Mouse (Mus musculus) MEL (cell line): ENCODE data around the gene Evx1. TPM values are rescaled to one million over a fixed set of nuclear protein-coding genes. Genes with fewer than 3 reads are reported as not detected.

Experiments
- DNase-seq: peaks from one replicate; pipeline ENCODE4 v3.0.0; 2011; ENCODE audit warnings: low read depth, low spot score
- H3K27ac ChIP-seq: 2 replicates; pipeline ENCODE4 v1.5.1; 2012; ENCODE audit warnings: low read depth, mild to moderate bottlenecking, control low read depth, low read length, moderate library complexity; ENCODE audit not compliant: control insufficient read depth
- H3K27me3 ChIP-seq, 2 experiments: fragments of 150-350 bp in 1 of 2; sonication (generic) in 1 of 2; 2 replicates each; pipeline ENCODE4 v1.6.1; 2012; ENCODE audit warnings: low read length in 2 of 2, mild to moderate bottlenecking in 2 of 2, improper control_type of control experiment in 1 of 2, moderate library complexity in 1 of 2; ENCODE audit not compliant: insufficient read depth in 2 of 2, control insufficient read depth in 1 of 2
- H3K36me3 ChIP-seq, 2 experiments: 2 replicates each; pipeline ENCODE4 v1.6.1; 2012 to 2014; ENCODE audit warnings: low read length in 2 of 2, improper control_type of control experiment in 1 of 2, inconsistent platforms in 1 of 2, mild to moderate bottlenecking in 1 of 2; ENCODE audit not compliant: insufficient read depth in 2 of 2, control insufficient read depth in 1 of 2
- H3K4me1 ChIP-seq, 2 experiments: fragments of 150-350 bp in 1 of 2; sonication (generic) in 1 of 2; 2 replicates each; pipeline ENCODE4 v1.6.1; 2012; ENCODE audit warnings: low read length in 2 of 2, improper control_type of control experiment in 1 of 2, mild to moderate bottlenecking in 1 of 2; ENCODE audit not compliant: insufficient read depth in 2 of 2, control insufficient read depth in 1 of 2
- H3K4me3 ChIP-seq, 2 experiments: fragments of 150-350 bp in 1 of 2; sonication (generic) in 1 of 2; 2 replicates each; pipeline ENCODE4 v1.5.1; 2012; ENCODE audit warnings: low read depth in 2 of 2, low read length in 2 of 2, mild to moderate bottlenecking in 2 of 2, moderate library complexity in 2 of 2, control low read depth in 1 of 2, improper control_type of control experiment in 1 of 2; ENCODE audit not compliant: control insufficient read depth in 1 of 2, insufficient read depth in 1 of 2
- H3K79me2 ChIP-seq: 2 replicates; pipeline ENCODE4 v1.6.1; 2012; ENCODE audit warnings: mild to moderate bottlenecking, low read length, moderate library complexity; ENCODE audit not compliant: control insufficient read depth, poor library complexity, insufficient read depth
- H3K9ac ChIP-seq: 2 replicates; pipeline ENCODE4 v1.6.1; 2012; ENCODE audit warnings: low read depth, mild to moderate bottlenecking, control low read depth, low read length, moderate library complexity; ENCODE audit not compliant: control insufficient read depth, poor library complexity, severe bottlenecking
- H3K9me3 ChIP-seq: fragments of 150-350 bp; sonication (generic); replicated peaks from 2 replicates; pipeline ENCODE4 v1.6.1; 2012; ENCODE audit warnings: mild to moderate bottlenecking, low read length, improper control_type of control experiment, moderate library complexity; ENCODE audit not compliant: insufficient read depth
- ELF1 ChIP-seq: IDR thresholded peaks from 2 replicates; pipeline ENCODE4 v1.6.1; 2014; ENCODE audit warnings: low read depth, mild to moderate bottlenecking, inconsistent platforms, low read length, improper control_type of control experiment, moderate library complexity
- EP300 ChIP-seq, 2 experiments: IDR thresholded peaks; 2 replicates each; pipeline ENCODE4 v1.6.1; 2011; ENCODE audit warnings: improper control_type of control experiment in 2 of 2, low read length in 2 of 2, low read depth in 1 of 2, mild to moderate bottlenecking in 1 of 2
- GABPA ChIP-seq: IDR thresholded peaks from 2 replicates; pipeline ENCODE4 v1.6.1; 2012; ENCODE audit warnings: low read depth, mild to moderate bottlenecking, inconsistent platforms, low read length, improper control_type of control experiment, moderate library complexity
- GATA1 ChIP-seq: IDR thresholded peaks from 2 replicates; pipeline ENCODE4 v1.6.1; 2011; ENCODE audit warnings: low read depth, low read length, improper control_type of control experiment
- MAX ChIP-seq: IDR thresholded peaks from 2 replicates; pipeline ENCODE4 v1.6.1; 2011; ENCODE audit warnings: low read length, improper control_type of control experiment
- MYC ChIP-seq: IDR thresholded peaks from 2 replicates; pipeline ENCODE4 v1.6.1; 2011; ENCODE audit warnings: low read depth, mild to moderate bottlenecking, low read length, improper control_type of control experiment, moderate library complexity
- NRF1 ChIP-seq: IDR thresholded peaks from 2 replicates; pipeline ENCODE4 v1.6.1; 2014; ENCODE audit warnings: low read depth, mild to moderate bottlenecking, inconsistent platforms, low read length, improper control_type of control experiment, moderate library complexity; ENCODE audit not compliant: poor library complexity, insufficient read depth, severe bottlenecking
- RCOR1 ChIP-seq: IDR thresholded peaks from 2 replicates; pipeline ENCODE4 v1.6.1; 2012; ENCODE audit warnings: low read depth, mild to moderate bottlenecking, inconsistent platforms, low read length, improper control_type of control experiment
- SMC3 ChIP-seq: IDR thresholded peaks from 2 replicates; pipeline ENCODE4 v1.6.1; 2011; ENCODE audit warnings: low read depth, low read length, improper control_type of control experiment
- TAL1 ChIP-seq: IDR thresholded peaks from 2 replicates; pipeline ENCODE4 v1.6.1; 2012; ENCODE audit warnings: mild to moderate bottlenecking, inconsistent platforms, low read length, moderate library complexity, mixed read lengths
- UBTF ChIP-seq: IDR thresholded peaks from 2 replicates; pipeline ENCODE4 v1.6.1; 2012; ENCODE audit warnings: low read depth, mild to moderate bottlenecking, inconsistent platforms, low read length, improper control_type of control experiment, moderate library complexity, borderline replicate concordance; ENCODE audit not compliant: insufficient read depth
- ZC3H11A ChIP-seq: IDR thresholded peaks from 2 replicates; pipeline ENCODE4 v1.6.1; 2012; ENCODE audit warnings: low read depth, mild to moderate bottlenecking, inconsistent platforms, low read length, improper control_type of control experiment
- ZKSCAN1 ChIP-seq: IDR thresholded peaks from 2 replicates; pipeline ENCODE4 v1.6.1; 2012; ENCODE audit warnings: low read depth, mild to moderate bottlenecking, inconsistent platforms, low read length, improper control_type of control experiment, moderate library complexity
- polyA plus RNA-seq, 2 experiments: library from polyadenylated mRNA; stranded (reverse) in 1 of 2; unstranded in 1 of 2; fragments of >175 nt in 1 of 2; fragments of >200 nt in 1 of 2; gene quantifications; 2 replicates each; pipeline versions ENCODE4 v1.2.1 to v1.2.4; 2012; ENCODE audit warnings: low replicate concordance in 2 of 2, low read depth in 1 of 2; ENCODE audit not compliant: insufficient read length in 2 of 2, insufficient read depth in 1 of 2, missing spikeins in 1 of 2
- total RNA-seq: library from RNA; depleted of rRNA; stranded (reverse); fragments of 300-350 nt; gene quantifications from 2 replicates; pipeline ENCODE4 v1.2.3, GENCODE M21; 2012

Evx1 gene
- total and polyA plus RNA-seq, 3 experiments, result not detected

GRCm38 (mm10) chr6:52314304-52315100 is 1.2 kb downstream of the Evx1 start:
- no peak overlapping the region for H3K4me3 ChIP-seq
- H3K9ac ChIP-seq, result no peak overlapping the region
- no peaks in the 10 kb centered on the region for H3K27me3 ChIP-seq
- DNase-seq, result no peak
- no peaks in the 10 kb centered on the region for H3K36me3 ChIP-seq
- no peaks in the 10 kb centered on the region for H3K79me2 ChIP-seq
- H3K9me3 ChIP-seq, result no peaks in the 10 kb centered on the region
- no peaks in the 10 kb centered on the region for H3K4me1 ChIP-seq
- TF ChIP-seq EP300 (IDR thresholded peaks at IDR 0.05; ENCODE audit: low read depth in 1 of 2, low read length in 2 of 2) (no peak), MYC (no peak)
- H3K27ac ChIP-seq, result no peak overlapping the region

- no peaks in the 10 kb centered on the region for H3K36me3 ChIP-seq
- no peaks in the 10 kb centered on the region for H3K79me2 ChIP-seq
- no peak overlapping the region for H3K4me3 ChIP-seq
- H3K27me3 ChIP-seq, result no peaks in the 10 kb centered on the region
- no peaks in the 10 kb centered on the region for H3K4me1 ChIP-seq
- H3K9ac ChIP-seq, result no peak overlapping the region
- no peaks in the 10 kb centered on the region for H3K9me3 ChIP-seq
- DNase-seq, result no peak
- TF ChIP-seq ZKSCAN1 (no peak), ELF1 (no peak), GATA1 (no peak), SMC3 (no peak), NRF1 (no peak), MAX (no peak), GABPA (no peak), ZC3H11A (no peak), TAL1 (no peak), MYC (no peak), RCOR1 (no peak), UBTF (no peak)
- TF ChIP-seq, all 39 proteins: peak for 0
- H3K27ac ChIP-seq, result no peak overlapping the region
These were observed 2.4 kb downstream of the Evx1 start for GRCm38 (mm10) chr6:52315441-52316412.
